Mouse (Mus musculus): ENCODE results near the gene Nudt11. TPM values are rescaled to one million over a fixed set of nuclear protein-coding genes. Genes with fewer than 3 reads are reported as not detected.

Gene Nudt11
- total RNA-seq, 1 experiment, result 3.6 TPM

GRCm38 (mm10) chrX:6091547-6091946, 44.3 kb downstream of the Nudt11 start:
- DNase-seq (ENCODE audit: low read depth, low spot score), result no peak
- H3K4me3 ChIP-seq (ENCODE audit: insufficient read depth in 1 of 2, low read depth in 1 of 2, low read length in 2 of 2, poor library complexity in 1 of 2, severe bottlenecking in 1 of 2), result peak overlapping the region in 1 of 2 experiments; percentile 53; a peak in 3 of 4 replicates
- in situ Hi-C loops (cut with MboI; ENCODE audit: low sequenced_read_pairs in 2 of 2, unreplicated experiment in 2 of 2), result no loop called here

GRCm38 (mm10) chrX:6091996-6092757, 44.9 kb downstream of the Nudt11 start:
- in situ Hi-C loops (cut with MboI; ENCODE audit: low sequenced_read_pairs in 2 of 2, unreplicated experiment in 2 of 2), result no loop called here
- Histone ChIP-seq H3K36me3 (ENCODE audit: control insufficient read depth, insufficient read depth, low read length, poor library complexity, severe bottlenecking) (no peaks in the 10 kb centered on the region), H3K4me3 (ENCODE audit: insufficient read depth in 1 of 2, low read depth in 1 of 2, low read length in 2 of 2, poor library complexity in 1 of 2, severe bottlenecking in 1 of 2) (peak overlapping the region; percentile 53 to 54), H3K4me1 (ENCODE audit: control insufficient read depth in 2 of 2, insufficient read depth in 2 of 2, low read length in 2 of 2, poor library complexity in 1 of 2) (no peaks in the 10 kb centered on the region), H3K9ac (ENCODE audit: insufficient read depth, low read depth, low read length, poor library complexity, severe bottlenecking) (0 out of 2 replicates have a peak overlapping the region, but pooled peaks have one; percentile 38), H3K27ac (ENCODE audit: insufficient read depth, low read depth, low read length, poor library complexity, severe bottlenecking) (no peak overlapping the region), H3K9me3 (ENCODE audit: control insufficient read depth, insufficient read depth, low read depth, low read length) (no peaks in the 10 kb centered on the region)
- peak; percentile 16 for DNase-seq (ENCODE audit: low read depth, low spot score)
- TF ChIP-seq ZC3H11A (IDR thresholded peaks at IDR 0.05; ENCODE audit: borderline replicate concordance, low read depth, low read length) (no peak), ZNF384 (IDR thresholded peaks at IDR 0.05; ENCODE audit: low read depth, low read length) (peak; percentile 74)

More at GRCm38 (mm10) chrX:6091547-6091946, 44.3 kb downstream of the Nudt11 start:
- Histone ChIP-seq H3K27ac (ENCODE audit: insufficient read depth, low read depth, low read length, poor library complexity, severe bottlenecking) (no peak overlapping the region), H3K36me3 (ENCODE audit: control insufficient read depth, insufficient read depth, low read length, poor library complexity, severe bottlenecking) (no peaks in the 10 kb centered on the region), H3K4me1 (ENCODE audit: control insufficient read depth in 2 of 2, insufficient read depth in 2 of 2, low read length in 2 of 2, poor library complexity in 1 of 2) (no peaks in the 10 kb centered on the region), H3K9me3 (ENCODE audit: control insufficient read depth, insufficient read depth, low read depth, low read length) (no peaks in the 10 kb centered on the region), H3K9ac (ENCODE audit: insufficient read depth, low read depth, low read length, poor library complexity, severe bottlenecking) (no peak overlapping the region)
- no peak for TF ChIP-seq CHD2 (IDR thresholded peaks at IDR 0.05; ENCODE audit: low read depth, low read length)
- TF ChIP-seq MAFK (IDR thresholded peaks at IDR 0.05; ENCODE audit: insufficient read depth, low read depth, low read length), result no peak
- TF ChIP-seq ZC3H11A (IDR thresholded peaks at IDR 0.05; ENCODE audit: borderline replicate concordance, low read depth, low read length), result no peak
- no peak for TF ChIP-seq ZNF384 (IDR thresholded peaks at IDR 0.05; ENCODE audit: low read depth, low read length)
- no peak for TF ChIP-seq HCFC1 (IDR thresholded peaks at IDR 0.05; ENCODE audit: borderline replicate concordance, insufficient read depth, low read length)

Other genes starting within 250 kb of the Nudt11 start
- gene AU022751, start 36.0 kb downstream of the Nudt11 start, total RNA-seq (2012; rRNA removed), result 2.3 and 5.2 TPM in 2 replicates
- gene Nudt10, start 125.6 kb downstream of the Nudt11 start, total RNA-seq (2012; rRNA removed), result 1.6 and 2.8 TPM in 2 replicates

All from ES-E14 (cell line).